28 mouse cellular contexts compared by ENCODE assay signal in genomic region chr2:47302056-47302455, GRCm38 (mm10).
"Had no signal": no experiment of that assay in that cellular context is flagged by ENCODE, and none has a peak within 500 bp of the region (broad histone marks: within the 10 kb centered on the region; RNA-seq: fewer than 3 reads in every experiment).

No protein-coding gene starts in this region.

- H3K9ac ChIP-seq: embryonic facial prominence, embryonic 12.5 days; embryonic facial prominence, embryonic 13.5 days; embryonic facial prominence, embryonic 15.5 days; forebrain, embryonic 12.5 days; forebrain, embryonic 13.5 days; forebrain, embryonic 15.5 days; forebrain, postnatal 0 days had no signal

- H3K4me3 ChIP-seq: embryonic facial prominence, embryonic 10.5 days; embryonic facial prominence, embryonic 12.5 days; embryonic facial prominence, embryonic 13.5 days; embryonic facial prominence, embryonic 15.5 days; erythroblast, embryonic 14.5 days; forebrain, embryonic 10.5 days; forebrain, embryonic 12.5 days; forebrain, embryonic 13.5 days; forebrain, embryonic 15.5 days; gastrocnemius, adult 2 months; heart, adult 2 months had no signal

- H3K4me2 ChIP-seq: embryonic facial prominence, embryonic 12.5 days; embryonic facial prominence, embryonic 13.5 days; embryonic facial prominence, embryonic 15.5 days; forebrain, embryonic 12.5 days; forebrain, embryonic 13.5 days; forebrain, embryonic 15.5 days had no signal

- H3K36me3 ChIP-seq: embryonic facial prominence, embryonic 10.5 days; embryonic facial prominence, embryonic 12.5 days; embryonic facial prominence, embryonic 13.5 days; embryonic facial prominence, embryonic 15.5 days; forebrain, embryonic 10.5 days; forebrain, embryonic 12.5 days; forebrain, embryonic 15.5 days had no signal

- H3K4me1 ChIP-seq: embryonic facial prominence, embryonic 10.5 days; embryonic facial prominence, embryonic 12.5 days; embryonic facial prominence, embryonic 13.5 days; embryonic facial prominence, embryonic 15.5 days; forebrain, embryonic 10.5 days; forebrain, embryonic 12.5 days; forebrain, embryonic 13.5 days; forebrain, embryonic 15.5 days had no signal

- H3K27ac ChIP-seq: embryonic facial prominence, embryonic 10.5 days; embryonic facial prominence, embryonic 12.5 days; embryonic facial prominence, embryonic 13.5 days; embryonic facial prominence, embryonic 15.5 days; forebrain, embryonic 10.5 days; forebrain, embryonic 12.5 days; forebrain, embryonic 13.5 days; forebrain, embryonic 15.5 days; gastrocnemius, adult 2 months; heart, adult 2 months had no signal

- DNase-seq: cerebellum, adult 8-10 months; cerebellum, adult 9-10 months; cerebellum, adult 9-11 months; cerebellum, postnatal 10 days; cerebellum, postnatal 14 days; cerebellum, postnatal 25 days; cerebellum, postnatal 36 days; embryo, embryonic 11 days; forebrain, postnatal 0 days; gastrocnemius, adult 2 months; gastrocnemius, postnatal 10 days; gastrocnemius, postnatal 14 days; gastrocnemius, postnatal 25 days; gastrocnemius, postnatal 36 days; heart, adult 11 months; heart, adult 18-20 months; heart, adult 2 months had no signal

- H3K9me3 ChIP-seq: embryonic facial prominence, embryonic 10.5 days; embryonic facial prominence, embryonic 12.5 days; embryonic facial prominence, embryonic 13.5 days; embryonic facial prominence, embryonic 15.5 days; forebrain, embryonic 10.5 days; forebrain, embryonic 12.5 days; forebrain, embryonic 13.5 days; forebrain, embryonic 15.5 days had no signal

- ATAC-seq: forebrain, embryonic 13.5 days; forebrain, embryonic 14.5 days; forebrain, embryonic 15.5 days; forebrain, embryonic 16.5 days; forebrain, postnatal 0 days had no signal

- H3K27me3 ChIP-seq: embryonic facial prominence, embryonic 12.5 days; embryonic facial prominence, embryonic 13.5 days; embryonic facial prominence, embryonic 15.5 days; forebrain, embryonic 12.5 days; forebrain, embryonic 13.5 days; forebrain, embryonic 15.5 days had no signal
